Mouse (Mus musculus): ENCODE measurements around the gene 1600014C10Rik. TPM values are rescaled to one million over a fixed set of nuclear protein-coding genes. Genes with fewer than 3 reads are reported as not detected.

The 1600014C10Rik gene
- polyA plus RNA-seq, 1 experiment from 2014 or later = 12.1 TPM

DNA sequence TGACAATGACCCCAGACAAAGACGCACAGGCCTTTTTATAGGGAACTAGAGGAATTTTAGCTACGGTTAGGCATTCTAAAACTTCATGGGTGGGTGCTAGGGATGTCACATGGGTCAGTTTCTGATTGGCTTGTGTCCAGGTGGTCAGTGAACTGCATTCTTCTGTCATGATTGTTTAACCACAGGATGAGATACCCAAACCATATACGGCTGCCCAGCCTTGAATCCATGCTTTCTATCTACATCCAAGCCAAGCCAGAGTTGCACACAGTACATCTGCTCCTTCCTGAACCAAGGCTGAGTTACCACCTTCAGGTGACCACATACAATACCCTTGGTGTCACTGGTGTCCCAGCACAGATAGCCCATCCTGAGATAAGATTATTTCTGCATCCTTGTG lies 23.5 kb downstream of the 1600014C10Rik start:
- no peak overlapping the region for H3K9ac ChIP-seq
- H3K27me3 ChIP-seq = no peaks in the 10 kb centered on the region
- H3K9me3 ChIP-seq = 0 out of 2 replicates have a peak, but pooled peaks cover 3% of the 10 kb centered on the region
- H3K4me1 ChIP-seq = no peaks in the 10 kb centered on the region; the same call in 1 of the 2 replicates
- H3K27ac ChIP-seq = no peak overlapping the region
- 77% methylated on average over 3 of the region's 3 CpGs for WGBS
- no peaks in the 10 kb centered on the region for H3K36me3 ChIP-seq (replicated peaks)
- no peak for ATAC-seq (ENCODE audit: low FRiP score)
- no peak overlapping the region for H3K4me2 ChIP-seq
- no peak overlapping the region for H3K4me3 ChIP-seq (replicated peaks)

GRCm38 (mm10) chr7:38208969-38209368 lies 26.0 kb downstream of the 1600014C10Rik start:
- H3K4me2 ChIP-seq = no peak overlapping the region
- no peak overlapping the region for H3K4me3 ChIP-seq (replicated peaks)
- no peak overlapping the region for H3K9ac ChIP-seq
- no peaks in the 10 kb centered on the region for H3K36me3 ChIP-seq (replicated peaks)
- H3K27me3 ChIP-seq = no peaks in the 10 kb centered on the region
- H3K27ac ChIP-seq = no peak overlapping the region
- H3K9me3 ChIP-seq = 0 out of 2 replicates have a peak, but pooled peaks cover 3% of the 10 kb centered on the region
- 82% methylated on average over 3 of the region's 3 CpGs for WGBS
- no peaks in the 10 kb centered on the region; the same call in 1 of the 2 replicates for H3K4me1 ChIP-seq
- no peak for ATAC-seq (ENCODE audit: low FRiP score)

DNA sequence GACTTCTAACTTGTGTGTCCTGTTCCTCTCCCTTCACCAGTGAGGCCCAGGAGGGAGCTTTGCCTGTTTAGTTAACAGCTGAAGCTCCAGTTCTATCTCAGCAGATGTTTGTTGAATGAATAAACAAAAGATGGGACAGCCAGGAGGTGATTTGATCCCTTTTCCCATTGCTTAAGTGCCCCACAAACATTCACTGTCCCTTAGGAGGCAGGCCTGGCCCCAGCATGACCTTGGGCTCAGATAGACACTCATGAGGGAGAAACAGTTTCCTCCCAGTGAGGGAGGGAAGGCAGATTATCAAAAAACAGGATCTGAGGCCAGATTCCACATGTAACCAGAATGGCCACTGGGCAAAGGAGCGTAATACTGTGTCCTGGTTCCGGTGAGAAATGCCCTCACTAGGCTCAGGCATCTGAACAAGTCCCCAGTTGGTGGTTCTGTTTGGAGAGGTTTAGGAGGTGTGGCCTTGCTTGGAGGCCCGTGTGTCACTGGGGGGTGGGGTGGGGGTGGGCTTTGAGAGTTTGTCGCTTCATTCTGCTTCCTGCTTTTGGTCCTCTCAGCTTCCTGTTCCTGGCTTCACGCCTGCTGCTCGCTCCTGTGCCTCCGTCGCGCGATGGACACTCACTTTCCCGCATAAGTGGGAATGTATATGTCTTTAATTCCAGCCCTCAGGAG lies 26.6 kb downstream of the 1600014C10Rik start:
- 73% methylated on average over 11 of the region's 11 CpGs for WGBS
- ATAC-seq (ENCODE audit: low FRiP score) = no peak

DNA sequence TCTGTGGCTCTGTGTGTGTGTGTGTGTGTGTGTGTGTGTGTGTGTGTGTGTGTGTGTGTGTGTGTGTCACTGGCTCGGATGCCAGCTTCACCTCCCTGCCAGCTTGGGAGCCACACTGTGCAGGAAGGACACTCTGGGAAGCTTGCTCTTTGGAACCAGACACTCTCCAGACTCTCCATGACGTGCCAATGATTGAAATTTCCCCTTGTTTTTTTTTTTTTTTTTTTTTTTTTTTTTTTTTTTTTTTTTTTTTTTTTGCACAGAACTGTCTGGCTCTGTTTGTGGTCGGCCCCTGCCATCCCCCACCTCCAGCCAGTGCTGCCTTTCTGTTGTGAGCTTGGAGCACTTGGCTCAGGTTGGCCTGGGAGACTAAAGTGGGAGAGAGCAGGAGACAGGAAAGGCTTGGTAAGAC lies 29.6 kb downstream of the 1600014C10Rik start:
- no peaks in the 10 kb centered on the region; the same call in 1 of the 2 replicates for H3K4me1 ChIP-seq
- H3K4me2 ChIP-seq = no peak overlapping the region
- no peak for ATAC-seq (ENCODE audit: low FRiP score)
- no peak overlapping the region for H3K4me3 ChIP-seq (replicated peaks)
- H3K9ac ChIP-seq = no peak overlapping the region
- no peak overlapping the region for H3K27ac ChIP-seq
- no peaks in the 10 kb centered on the region for H3K36me3 ChIP-seq (replicated peaks)
- H3K9me3 ChIP-seq = no peaks in the 10 kb centered on the region
- no peaks in the 10 kb centered on the region for H3K27me3 ChIP-seq
- WGBS = 58% methylated on average over 2 of the region's 3 CpGs

More for the DNA sequence above, 26.6 kb downstream of the 1600014C10Rik start:
- Histone ChIP-seq H3K9ac (no peak overlapping the region), H3K4me3 (replicated peaks) (no peak overlapping the region), H3K27ac (no peak overlapping the region), H3K9me3 (no peaks in the 10 kb centered on the region), H3K36me3 (replicated peaks) (no peaks in the 10 kb centered on the region), H3K27me3 (no peaks in the 10 kb centered on the region), H3K4me2 (no peak overlapping the region), H3K4me1 (no peaks in the 10 kb centered on the region; the same call in 1 of the 2 replicates)

DNA sequence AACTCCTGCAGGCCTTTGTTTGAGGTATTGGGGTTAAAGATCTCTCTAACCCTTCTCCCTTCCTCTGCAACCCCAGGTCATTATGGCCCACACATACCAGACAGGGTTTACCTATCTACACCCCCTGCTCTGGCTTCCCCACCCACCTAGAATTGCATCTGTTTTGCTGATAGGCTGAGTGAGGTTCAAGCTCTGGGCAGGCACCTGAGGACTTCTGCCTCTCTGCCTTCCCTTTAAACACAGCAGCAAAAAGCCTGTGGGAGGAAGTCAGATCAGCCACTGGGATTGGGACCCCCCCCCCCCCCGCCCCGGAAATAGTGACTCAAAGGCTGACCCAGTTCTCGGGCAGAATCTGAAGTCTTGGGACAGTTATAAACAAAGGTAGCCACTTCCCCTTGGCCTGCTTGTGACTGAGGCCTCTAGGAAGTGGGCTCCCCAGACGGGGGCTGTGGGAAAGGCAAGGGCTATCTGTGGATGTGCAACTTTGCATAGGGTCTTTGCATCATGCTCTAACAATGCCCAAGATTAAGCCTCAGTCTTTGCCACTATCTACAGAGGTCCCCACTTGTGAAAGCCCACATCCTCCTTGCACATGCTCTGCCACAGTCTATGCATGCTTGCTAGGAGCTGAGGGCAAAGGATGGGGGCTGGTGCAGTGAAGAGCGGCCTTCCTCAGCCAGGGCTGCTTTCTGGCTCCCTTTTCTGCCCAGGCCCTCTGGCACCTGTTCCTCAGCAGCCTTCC lies 31.6 kb downstream of the 1600014C10Rik start:
- H3K27me3 ChIP-seq = no peaks in the 10 kb centered on the region
- no peak overlapping the region for H3K9ac ChIP-seq
- WGBS = 71% methylated on average over 5 of the region's 5 CpGs
- no peaks in the 10 kb centered on the region; the same call in 1 of the 2 replicates for H3K4me1 ChIP-seq
- no peaks in the 10 kb centered on the region for H3K9me3 ChIP-seq
- H3K36me3 ChIP-seq (replicated peaks) = no peaks in the 10 kb centered on the region
- H3K4me2 ChIP-seq = no peak overlapping the region
- no peak overlapping the region for H3K4me3 ChIP-seq (replicated peaks)
- no peak for ATAC-seq (ENCODE audit: low FRiP score)
- H3K27ac ChIP-seq = no peak overlapping the region

DNA sequence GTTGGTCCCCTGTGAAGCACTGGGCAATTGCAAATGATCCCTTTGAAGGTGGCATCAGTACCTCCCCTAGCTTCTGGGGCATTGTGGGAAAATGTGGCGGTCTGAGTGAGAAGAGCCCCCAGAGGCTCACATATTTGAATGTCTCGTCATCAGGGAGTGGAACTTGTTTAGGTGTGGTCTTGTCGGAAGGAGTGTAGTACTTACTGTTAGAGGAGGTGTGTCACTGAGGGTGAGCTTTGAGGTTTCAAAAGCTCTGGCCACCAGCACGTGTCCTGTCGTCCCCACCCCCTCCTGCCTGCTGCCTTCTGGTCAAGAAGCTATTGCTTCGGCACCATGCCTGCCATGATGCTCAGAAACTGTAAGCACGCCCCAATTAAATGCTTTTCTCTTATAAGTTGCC lies 32.3 kb downstream of the 1600014C10Rik start:
- H3K4me3 ChIP-seq (replicated peaks) = no peak overlapping the region
- WGBS = 74% methylated on average over 7 of the region's 7 CpGs
- no peaks in the 10 kb centered on the region for H3K36me3 ChIP-seq (replicated peaks)
- ATAC-seq (ENCODE audit: low FRiP score) = no peak
- no peak overlapping the region for H3K4me2 ChIP-seq
- no peaks in the 10 kb centered on the region for H3K27me3 ChIP-seq
- H3K4me1 ChIP-seq = no peaks in the 10 kb centered on the region; the same call in 1 of the 2 replicates
- no peaks in the 10 kb centered on the region for H3K9me3 ChIP-seq
- H3K9ac ChIP-seq = no peak overlapping the region
- H3K27ac ChIP-seq = no peak overlapping the region

DNA sequence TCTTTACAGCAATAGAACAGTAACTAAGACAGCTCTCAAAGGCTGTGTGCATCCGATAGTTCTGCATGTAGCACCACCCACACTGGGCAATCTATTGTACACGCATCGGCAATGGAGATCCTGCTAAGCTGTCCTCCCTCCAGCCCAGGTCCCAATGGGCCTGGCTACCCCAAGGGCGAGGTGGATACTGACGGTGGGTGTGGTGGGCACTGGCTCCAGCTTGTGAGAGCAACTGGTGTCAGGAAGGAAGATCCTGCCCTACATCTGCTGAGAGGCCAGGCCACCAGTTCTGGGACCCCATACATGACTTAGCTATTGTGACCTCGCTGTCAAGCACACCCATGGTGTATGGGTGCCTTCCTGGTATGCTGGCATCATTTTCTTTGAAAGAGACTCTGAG lies 32.7 kb downstream of the 1600014C10Rik start:
- ATAC-seq (ENCODE audit: low FRiP score) = no peak
- WGBS = 91% methylated on average over 6 of the region's 6 CpGs

GRCm38 (mm10) chr7:38217417-38218171 lies 34.6 kb downstream of the 1600014C10Rik start:
- ATAC-seq (ENCODE audit: low FRiP score) = no peak
- H3K4me1 ChIP-seq = no peaks in the 10 kb centered on the region
- H3K27me3 ChIP-seq = no peaks in the 10 kb centered on the region
- H3K4me2 ChIP-seq = no peak overlapping the region
- no peak overlapping the region for H3K9ac ChIP-seq
- H3K36me3 ChIP-seq (replicated peaks) = no peaks in the 10 kb centered on the region
- WGBS = 72% methylated on average over 5 of the region's 5 CpGs
- H3K9me3 ChIP-seq = no peaks in the 10 kb centered on the region
- H3K27ac ChIP-seq = no peak overlapping the region
- H3K4me3 ChIP-seq (replicated peaks) = no peak overlapping the region

More for the DNA sequence above, 32.7 kb downstream of the 1600014C10Rik start:
- no peak overlapping the region for H3K4me3 ChIP-seq (replicated peaks)
- no peak overlapping the region for H3K4me2 ChIP-seq
- no peaks in the 10 kb centered on the region for H3K27me3 ChIP-seq
- H3K27ac ChIP-seq = no peak overlapping the region
- no peaks in the 10 kb centered on the region for H3K36me3 ChIP-seq (replicated peaks)
- no peak overlapping the region for H3K9ac ChIP-seq
- H3K4me1 ChIP-seq = no peaks in the 10 kb centered on the region; the same call in 1 of the 2 replicates
- no peaks in the 10 kb centered on the region for H3K9me3 ChIP-seq

GRCm38 (mm10) chr7:38218631-38219367 lies 35.8 kb downstream of the 1600014C10Rik start:
- no peaks in the 10 kb centered on the region for H3K9me3 ChIP-seq
- no peaks in the 10 kb centered on the region for H3K4me1 ChIP-seq
- H3K27me3 ChIP-seq = no peaks in the 10 kb centered on the region
- ATAC-seq (ENCODE audit: low FRiP score) = no peak
- H3K4me2 ChIP-seq = no peak overlapping the region
- H3K4me3 ChIP-seq (replicated peaks) = no peak overlapping the region
- no peaks in the 10 kb centered on the region for H3K36me3 ChIP-seq (replicated peaks)
- H3K27ac ChIP-seq = no peak overlapping the region
- WGBS = 79% methylated on average over 8 of the region's 8 CpGs
- H3K9ac ChIP-seq = no peak overlapping the region

- 93% methylated on average over 4 of the region's 4 CpGs for WGBS
- H3K36me3 ChIP-seq (replicated peaks) = no peaks in the 10 kb centered on the region
Observed at GRCm38 (mm10) chr7:38219526-38219925, 36.5 kb downstream of the 1600014C10Rik start.

GRCm38 (mm10) chr7:38220866-38221265 lies 37.8 kb downstream of the 1600014C10Rik start:
- no peaks in the 10 kb centered on the region for H3K27me3 ChIP-seq
- no peak overlapping the region for H3K4me2 ChIP-seq
- ATAC-seq (ENCODE audit: low FRiP score) = no peak
- 98% methylated on average over 7 of the region's 7 CpGs for WGBS
- H3K9ac ChIP-seq = no peak overlapping the region
- no peaks in the 10 kb centered on the region for H3K9me3 ChIP-seq
- H3K4me3 ChIP-seq (replicated peaks) = no peak overlapping the region
- H3K4me1 ChIP-seq = no peaks in the 10 kb centered on the region
- no peak overlapping the region for H3K27ac ChIP-seq
- H3K36me3 ChIP-seq (replicated peaks) = no peaks in the 10 kb centered on the region

More at GRCm38 (mm10) chr7:38219526-38219925, 36.5 kb downstream of the 1600014C10Rik start:
- Histone ChIP-seq H3K9me3 (no peaks in the 10 kb centered on the region), H3K4me1 (no peaks in the 10 kb centered on the region), H3K4me2 (no peak overlapping the region), H3K27ac (no peak overlapping the region), H3K9ac (no peak overlapping the region), H3K4me3 (replicated peaks) (no peak overlapping the region), H3K27me3 (no peaks in the 10 kb centered on the region)
- no peak for ATAC-seq (ENCODE audit: low FRiP score)
